Mouse (Mus musculus) fibroblast of lung, adult 2 months (primary cell): ENCODE results near the gene Atf7ip.
A peak's percentile ranks its signal among the peaks of the same experiment; 100 is the strongest.

ENCODE experiments used
- DNase-seq: peaks from one replicate; pipeline ENCODE4 v3.0.0-alpha.2; 2011; ENCODE audit warnings: low read depth

Gene Atf7ip

GRCm38 (mm10) chr6:136553767-136554569 is 48.0 kb downstream of the Atf7ip start:
- no peak for DNase-seq

- DNase-seq: no peak
Measured at GRCm38 (mm10) chr6:136554774-136555522, 49.0 kb downstream of the Atf7ip start.

DNA sequence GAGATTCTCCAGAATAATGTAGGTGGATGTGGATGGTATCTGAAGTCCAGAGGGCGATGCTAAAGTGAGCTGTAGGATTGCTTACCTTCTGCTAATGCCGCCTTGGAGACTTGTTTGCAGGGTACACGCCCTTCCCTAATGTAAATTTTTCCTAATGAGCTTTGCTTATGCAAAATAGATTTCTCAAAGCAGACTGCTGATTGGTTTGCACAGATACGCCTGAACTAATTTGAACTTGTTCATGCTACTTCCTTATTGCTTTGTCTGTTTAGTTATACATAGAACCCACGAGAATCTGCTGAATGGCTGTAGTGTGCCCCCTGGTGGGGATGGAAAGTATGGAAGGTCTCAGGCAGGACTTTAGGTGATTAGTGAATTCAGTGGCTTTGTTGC is 49.6 kb downstream of the Atf7ip start:
- no peak for DNase-seq

- DNase-seq: no peak
Measured at GRCm38 (mm10) chr6:136558288-136559005, 52.5 kb downstream of the Atf7ip start.

GRCm38 (mm10) chr6:136566002-136566401 is 60.0 kb downstream of the Atf7ip start:
- no peak for DNase-seq

DNA sequence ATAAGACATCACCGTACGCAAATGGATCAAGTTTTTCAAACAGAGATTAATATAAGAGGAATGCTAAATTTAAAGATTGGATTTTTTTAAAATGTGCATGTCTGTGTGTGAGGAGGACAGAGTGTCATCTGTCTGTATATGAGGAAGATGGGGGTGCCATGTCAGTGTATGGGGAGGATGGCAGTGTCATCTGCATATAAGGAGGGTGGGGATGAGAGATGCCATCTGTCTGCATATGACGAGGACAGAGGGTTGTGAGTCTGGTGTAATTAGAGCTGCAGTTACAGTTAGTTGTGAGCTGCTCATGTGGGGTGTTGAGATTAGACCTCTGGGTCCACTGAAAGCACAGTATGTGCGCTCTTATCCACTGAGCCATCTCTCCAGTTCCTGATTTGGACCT is 84.8 kb downstream of the Atf7ip start:
- DNase-seq: no peak

- no peak for DNase-seq
Measured at GRCm38 (mm10) chr6:136594541-136594940, 88.6 kb downstream of the Atf7ip start.

- DNase-seq: no peak
Measured at GRCm38 (mm10) chr6:136602601-136603000, 96.6 kb downstream of the Atf7ip start.

GRCm38 (mm10) chr6:136611351-136612215 is 105.6 kb downstream of the Atf7ip start:
- DNase-seq: no peak

GRCm38 (mm10) chr6:136612312-136612711 is 106.3 kb downstream of the Atf7ip start:
- no peak for DNase-seq

DNA sequence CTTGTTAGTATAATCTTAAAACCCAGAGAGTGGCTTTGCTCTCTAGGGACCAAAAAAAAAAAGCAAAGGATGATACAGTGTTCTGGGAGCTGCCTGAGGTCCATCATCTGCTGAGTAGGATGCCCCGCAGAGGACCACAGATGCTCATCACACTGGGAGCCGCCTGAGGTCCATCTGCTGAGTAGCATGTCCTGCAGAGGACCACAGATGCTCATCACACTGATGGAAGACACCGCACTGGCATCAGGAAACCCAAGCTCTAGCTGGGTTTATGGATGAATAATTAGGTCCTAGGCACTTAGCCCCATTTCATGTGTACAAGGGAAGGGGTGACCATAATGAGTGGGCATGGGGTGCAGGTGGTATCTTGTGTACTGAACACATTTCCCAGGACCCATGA is 108.2 kb downstream of the Atf7ip start:
- no peak for DNase-seq

- DNase-seq: peak; percentile 39
Measured at GRCm38 (mm10) chr6:136620361-136621139, 114.6 kb downstream of the Atf7ip start.

DNA sequence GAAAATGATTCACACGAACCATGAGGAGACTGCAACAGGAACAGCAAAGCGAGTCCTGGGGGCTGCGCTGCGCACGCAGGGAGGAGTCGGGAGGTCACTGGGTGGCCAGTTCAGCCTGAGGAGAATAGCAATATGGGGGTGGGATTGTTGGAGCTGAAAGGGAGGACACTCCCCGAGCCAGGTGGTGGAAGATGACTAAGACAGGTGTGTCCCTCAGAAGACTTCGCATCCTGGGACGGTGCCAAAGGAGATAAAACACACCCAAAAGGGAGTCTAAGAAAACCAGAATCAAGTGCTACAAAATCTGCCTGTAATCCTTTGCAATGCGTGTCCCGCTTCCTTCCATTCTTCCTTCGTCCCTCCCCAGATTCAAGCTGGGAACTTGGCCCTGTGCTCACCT is 119.5 kb downstream of the Atf7ip start:
- no peak for DNase-seq

- no peak for DNase-seq
Measured at GRCm38 (mm10) chr6:136629639-136630038, 123.7 kb downstream of the Atf7ip start.

DNA sequence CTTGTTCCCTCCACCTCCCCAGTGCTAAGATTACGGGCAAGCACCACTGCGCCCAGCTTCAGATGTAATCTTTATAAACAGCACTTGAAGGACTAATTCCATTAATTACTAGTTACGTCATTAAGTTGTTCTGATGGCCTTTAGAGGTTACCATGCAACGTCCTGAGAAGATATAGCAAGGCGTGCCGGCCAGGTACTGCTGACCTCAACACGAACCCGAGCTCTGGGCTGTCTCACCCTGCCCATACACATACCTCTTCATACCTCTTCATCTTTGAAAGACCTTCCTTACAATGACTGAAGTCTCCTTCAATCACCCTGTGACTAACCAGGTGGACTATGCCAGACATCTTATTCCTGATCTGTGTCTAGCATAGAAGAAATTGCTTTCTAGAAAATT is 125.6 kb downstream of the Atf7ip start:
- no peak for DNase-seq

GRCm38 (mm10) chr6:136631945-136632534 is 126.1 kb downstream of the Atf7ip start:
- DNase-seq: no peak

- no peak for DNase-seq
Measured at GRCm38 (mm10) chr6:136633154-136633553, 127.2 kb downstream of the Atf7ip start.

DNA sequence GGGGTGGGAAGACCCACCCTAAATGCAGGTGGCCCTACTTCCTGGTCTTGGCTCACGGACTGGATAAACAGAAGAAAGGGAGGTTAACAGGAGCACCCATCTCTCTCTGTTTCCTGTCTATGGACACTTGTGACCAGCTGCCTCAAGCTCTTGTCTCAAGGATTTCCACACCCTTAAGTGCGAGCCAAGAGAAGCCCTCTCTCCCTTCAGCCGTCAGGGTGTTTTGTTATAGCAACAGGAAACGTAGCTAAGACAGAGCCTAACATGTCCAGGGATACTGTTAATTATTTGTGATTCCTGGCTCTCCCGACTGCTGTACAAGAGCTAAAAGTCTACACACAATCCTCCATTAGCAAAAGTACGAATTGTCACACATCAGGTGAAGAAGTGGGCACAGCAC is 127.8 kb downstream of the Atf7ip start:
- DNase-seq: no peak

DNA sequence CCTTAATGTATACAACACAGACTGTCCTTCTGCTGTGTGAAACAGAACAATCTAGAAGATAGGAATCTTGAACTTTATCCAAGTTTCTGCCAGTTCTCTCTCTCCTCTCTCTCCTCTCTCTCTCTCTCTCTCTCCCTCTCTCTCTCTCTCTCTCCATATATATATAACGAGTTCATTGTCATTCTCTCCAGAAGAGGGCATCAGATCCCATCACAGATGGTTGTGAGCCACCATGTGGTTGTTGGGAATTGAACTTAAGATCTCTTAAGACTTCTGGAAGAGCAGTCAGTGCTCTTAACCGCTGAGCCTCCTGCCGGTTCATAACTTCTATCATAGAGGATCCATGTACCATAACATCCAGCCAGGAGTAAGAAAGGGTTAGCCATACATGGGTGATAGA is 129.0 kb downstream of the Atf7ip start:
- DNase-seq: no peak

DNA sequence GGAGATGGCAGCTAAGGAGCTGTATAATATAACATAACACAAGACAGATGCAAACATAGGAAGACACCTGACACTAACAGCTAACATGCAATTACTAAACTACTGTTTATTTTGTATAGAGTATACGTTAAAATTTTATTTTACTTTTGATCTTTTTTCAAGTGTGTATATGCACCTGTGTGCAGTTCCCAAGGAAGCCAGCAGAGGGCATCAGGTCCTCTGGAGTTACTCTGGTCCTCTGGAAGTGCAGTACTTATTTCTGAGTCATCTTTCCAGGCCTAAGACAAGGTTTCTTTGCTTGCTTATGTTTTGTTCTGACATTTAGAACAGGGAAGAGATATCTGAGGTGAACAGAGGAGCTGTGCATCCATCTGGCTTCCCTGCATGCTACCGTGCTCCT is 138.2 kb downstream of the Atf7ip start:
- DNase-seq: no peak

DNA sequence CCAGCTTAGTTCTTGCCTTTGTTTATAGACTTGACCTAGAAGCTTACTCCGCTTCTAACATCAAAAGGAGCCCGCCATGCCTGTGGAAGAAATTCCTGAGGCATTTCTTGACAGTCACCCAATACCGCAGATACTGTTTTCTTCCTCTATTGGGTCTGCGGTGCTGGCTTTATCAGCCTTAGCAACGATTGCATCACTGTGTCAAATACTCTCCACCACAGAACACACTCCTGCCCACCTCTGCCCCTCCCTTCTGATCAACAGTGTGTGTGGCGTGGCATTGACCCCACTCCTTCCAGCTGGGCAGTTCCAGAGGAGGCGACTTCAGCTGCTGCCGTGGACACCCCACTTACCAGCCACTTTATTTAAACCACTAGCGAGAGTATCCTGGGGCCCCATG is 139.8 kb downstream of the Atf7ip start:
- DNase-seq: no peak
